Mouse (Mus musculus) v-Abl transformed pro-B cells (cell line): ENCODE data around the gene Myt1.

Source experiments
- in situ Hi-C, 2 experiments: fragments of 400-800 bp; cut with MboI; formaldehyde crosslinking; loops; one replicate each; pipeline ENCODE4 v1.15.1; 2025; ENCODE audit not compliant: unreplicated experiment in 2 of 2

Gene Myt1

DNA sequence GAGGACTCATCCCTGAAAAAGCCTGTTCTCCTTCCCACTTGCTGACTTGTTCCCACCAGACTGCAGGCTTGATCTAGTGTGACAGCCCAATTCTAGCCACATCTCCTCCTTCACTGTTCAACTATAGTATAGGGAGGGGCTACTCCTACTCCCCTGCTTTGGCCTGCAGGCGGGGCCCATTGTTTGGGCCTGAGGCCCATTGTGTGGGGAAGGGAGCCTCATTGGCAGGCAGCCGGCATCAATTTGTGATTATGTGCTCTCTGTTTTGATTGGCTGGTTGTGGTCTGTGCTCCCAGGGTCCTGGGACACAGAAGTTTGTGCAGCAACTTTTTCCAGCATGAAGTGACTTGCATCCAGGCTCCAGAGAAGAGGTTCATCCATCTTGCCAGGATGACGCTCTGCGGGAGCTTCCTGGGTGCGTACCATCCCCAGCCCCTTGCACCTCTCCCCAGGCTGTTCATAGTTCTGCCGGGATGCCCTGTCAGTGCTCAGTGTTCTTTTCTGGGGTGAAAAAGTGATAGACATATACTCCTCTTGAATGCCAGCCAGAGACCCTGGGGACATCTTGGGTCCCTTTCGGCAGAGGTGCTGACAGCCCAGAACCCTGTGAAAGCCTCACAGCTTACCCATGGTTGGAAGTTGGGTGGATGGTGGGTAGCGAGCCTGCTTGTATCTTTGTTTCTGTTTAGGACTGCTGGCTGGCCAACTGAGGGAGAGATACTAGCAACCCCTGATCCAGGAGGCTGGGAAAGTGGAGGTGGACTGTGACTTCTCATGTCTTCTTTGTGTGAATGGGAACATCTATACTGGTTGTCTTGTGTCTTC lies at the start of gene Myt1:
Myt1 (plus strand) TSS at position 327 of the 825 bp plus-strand sequence.
- in situ Hi-C loops: no loop called here

DNA sequence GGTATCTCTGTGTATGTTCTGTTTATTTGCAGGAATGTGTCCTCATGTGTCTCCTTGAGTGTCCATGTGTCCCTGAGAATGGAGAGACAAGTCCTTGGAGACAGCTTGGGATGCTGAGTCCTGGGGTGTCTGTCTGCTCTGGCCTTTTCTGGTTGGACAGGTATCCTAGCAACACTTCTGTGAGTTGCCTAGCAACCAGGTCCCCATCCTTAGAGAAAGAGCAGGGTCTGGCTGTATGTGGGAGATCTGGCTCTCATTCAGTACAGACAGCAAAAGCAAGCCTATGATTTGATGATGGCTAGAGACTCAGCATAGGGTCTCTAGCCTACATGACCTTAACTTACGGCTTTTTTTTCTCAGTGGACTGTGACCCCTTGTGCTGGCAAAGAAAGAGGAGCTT lies 49.4 kb upstream of the Myt1 start:
- in situ Hi-C loops: no loop called here

DNA sequence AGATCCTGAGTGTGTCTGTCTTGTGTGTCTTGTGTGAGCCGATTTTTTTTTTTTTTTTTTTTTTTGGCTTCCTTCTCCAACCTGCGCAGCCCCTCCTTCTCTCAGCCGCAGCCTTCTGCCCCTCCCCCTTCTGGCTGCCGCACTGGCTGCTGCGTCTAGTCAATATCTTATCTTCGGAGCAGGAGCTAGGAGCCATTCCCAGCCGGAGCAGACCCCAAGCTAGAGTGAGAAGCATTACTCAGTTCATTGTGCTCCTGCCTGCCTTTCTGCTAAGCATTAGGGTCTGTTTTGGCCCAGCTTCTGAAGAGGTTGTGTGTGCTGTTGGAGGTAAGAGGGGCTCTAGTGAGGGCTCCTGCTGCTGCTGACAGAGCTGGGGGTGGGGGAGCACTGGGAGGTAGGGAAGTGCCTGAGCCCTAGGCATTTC lies 48.2 kb upstream of the Myt1 start, which contains the start of gene Oprl1:
Oprl1 (plus strand) TSS at position 114 of the 424 bp plus-strand sequence.
- in situ Hi-C loops: no loop called here

DNA sequence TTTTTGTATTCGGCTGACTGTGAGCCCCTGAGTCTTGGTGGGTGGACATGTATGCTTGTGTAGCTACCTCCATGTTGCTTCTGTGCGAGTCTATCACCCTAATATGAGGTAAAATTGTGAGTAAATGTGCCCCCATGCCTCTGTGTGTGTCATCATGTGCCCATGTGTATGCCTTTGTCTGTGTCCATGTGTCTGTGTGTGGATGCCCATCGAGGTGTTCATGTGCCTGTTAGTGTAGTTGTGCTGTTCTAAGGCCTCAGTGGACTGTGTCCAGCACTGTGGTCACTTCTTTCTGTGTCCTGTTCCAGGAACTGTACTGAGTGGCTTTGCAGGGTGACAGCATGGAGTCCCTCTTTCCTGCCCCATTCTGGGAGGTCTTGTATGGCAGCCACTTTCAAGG lies 47.8 kb upstream of the Myt1 start:
- in situ Hi-C loops: no loop called here

DNA sequence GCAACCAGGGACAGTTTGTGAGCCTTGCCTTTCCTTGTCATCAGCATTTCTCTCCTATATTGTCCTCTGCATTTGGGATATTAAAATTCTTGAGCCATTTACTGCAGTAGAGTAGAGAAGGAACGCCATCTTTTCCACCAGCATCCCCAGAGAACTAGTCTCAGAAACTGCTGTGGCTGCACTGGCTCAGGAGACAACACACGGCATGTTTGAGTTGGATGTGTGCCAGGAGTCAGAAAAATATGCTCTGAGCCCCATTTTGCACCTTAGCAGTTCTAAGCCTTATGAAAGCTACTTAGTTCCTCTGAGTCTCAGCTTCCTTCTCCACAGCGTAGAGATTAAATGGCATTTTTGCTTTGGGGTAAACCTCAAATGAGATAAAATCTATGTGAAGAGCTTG lies 46.1 kb upstream of the Myt1 start:
- in situ Hi-C loops: no loop called here

DNA sequence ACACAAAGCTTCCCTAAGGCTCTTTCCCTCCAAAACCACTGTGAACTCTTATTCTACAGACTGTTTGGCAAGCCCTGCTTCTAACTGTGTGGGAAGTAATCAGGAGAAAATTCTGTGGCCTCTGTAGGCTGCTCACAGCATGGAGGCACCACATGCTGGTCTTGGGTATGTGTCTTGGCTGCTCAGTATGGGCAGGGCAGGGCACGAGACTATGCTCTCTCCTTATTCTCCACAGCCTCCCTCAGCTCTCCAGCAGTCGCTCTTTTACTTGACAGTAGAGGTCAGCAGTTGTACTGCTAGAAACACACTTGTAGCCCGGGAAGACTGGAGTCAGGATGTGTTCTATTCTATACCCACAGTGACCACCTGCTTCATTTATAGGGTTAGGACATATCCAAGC lies 43.1 kb upstream of the Myt1 start:
- in situ Hi-C loops: loop anchor here in 1 of 2 experiments (5.0 kb wide), 1 partner anchor 147 kb away; no protein-coding TSS in a partner anchor

DNA sequence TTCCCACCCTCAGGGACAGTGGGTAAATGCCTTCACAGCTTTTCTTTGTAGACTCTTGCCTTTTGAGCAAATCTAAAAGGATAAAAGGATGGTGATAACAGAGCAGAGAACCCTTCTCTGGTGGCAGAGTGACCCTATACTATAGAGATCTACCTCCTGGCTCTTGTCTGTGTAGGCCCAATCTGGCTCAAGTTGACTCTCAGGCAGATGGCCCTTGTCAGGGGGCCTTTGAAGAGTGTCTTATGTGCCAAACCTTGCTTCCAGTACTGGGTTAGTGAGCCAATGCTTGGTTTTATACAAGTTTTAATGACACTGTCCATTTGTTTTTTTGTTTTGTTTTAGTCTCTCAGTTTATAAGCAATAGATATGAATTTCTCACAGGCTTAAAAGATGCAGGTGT lies 41.9 kb upstream of the Myt1 start:
- in situ Hi-C loops: loop anchor here in 1 of 2 experiments (5.0 kb wide), 1 partner anchor 146 kb away; no protein-coding TSS in a partner anchor

DNA sequence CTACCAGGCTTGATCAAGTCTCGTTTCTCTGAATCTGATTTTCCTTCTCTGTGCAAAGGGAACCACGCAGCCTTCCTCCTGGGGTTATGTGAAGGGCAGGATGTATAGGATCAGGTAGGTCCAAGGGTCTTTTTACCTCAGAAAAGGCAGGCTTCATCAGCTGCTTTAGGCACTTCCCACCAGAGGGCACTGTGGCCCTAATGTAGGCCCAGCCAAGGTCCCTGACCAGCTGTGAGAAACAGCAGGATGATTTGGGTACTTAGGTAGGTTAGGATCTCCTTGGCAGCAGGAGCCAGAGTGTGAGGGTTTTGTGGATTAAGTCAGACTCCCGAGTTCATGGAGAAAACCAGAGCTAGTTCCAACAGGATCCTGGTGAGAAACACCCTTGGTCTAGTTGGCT lies 40.9 kb upstream of the Myt1 start:
- in situ Hi-C loops: loop anchor here in 1 of 2 experiments (5.0 kb wide), 1 partner anchor 145 kb away; no protein-coding TSS in a partner anchor

DNA sequence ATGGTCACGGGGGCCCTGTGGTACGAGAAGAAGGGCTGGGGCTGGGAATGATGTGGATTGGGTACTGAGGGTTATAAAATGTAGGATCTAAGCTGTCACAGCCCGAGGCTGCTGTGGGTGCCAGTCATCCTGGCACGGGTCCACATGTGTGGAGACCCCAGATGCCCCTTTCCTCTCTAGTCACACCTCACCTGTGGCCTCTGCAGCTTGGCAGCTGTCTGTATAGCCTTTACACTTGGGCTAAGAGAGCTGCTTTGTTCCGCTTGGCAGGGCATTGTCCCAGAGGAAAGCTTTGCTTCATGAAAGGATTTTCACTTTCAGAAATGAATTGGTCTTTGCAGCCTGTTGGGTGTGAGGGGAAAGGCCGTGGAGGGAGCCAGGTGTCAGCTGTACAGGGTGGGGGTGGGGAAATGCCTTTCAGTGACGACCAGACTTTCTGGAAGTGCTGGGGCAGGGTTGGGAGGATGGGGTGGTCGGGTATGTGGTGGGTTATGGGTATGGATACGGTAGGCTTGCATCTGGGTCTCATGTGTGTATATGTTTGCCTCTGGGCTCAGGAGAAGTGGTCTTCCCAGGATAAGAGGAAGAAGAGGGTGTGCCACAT lies 35.4 kb upstream of the Myt1 start:
- in situ Hi-C loops: no loop called here

DNA sequence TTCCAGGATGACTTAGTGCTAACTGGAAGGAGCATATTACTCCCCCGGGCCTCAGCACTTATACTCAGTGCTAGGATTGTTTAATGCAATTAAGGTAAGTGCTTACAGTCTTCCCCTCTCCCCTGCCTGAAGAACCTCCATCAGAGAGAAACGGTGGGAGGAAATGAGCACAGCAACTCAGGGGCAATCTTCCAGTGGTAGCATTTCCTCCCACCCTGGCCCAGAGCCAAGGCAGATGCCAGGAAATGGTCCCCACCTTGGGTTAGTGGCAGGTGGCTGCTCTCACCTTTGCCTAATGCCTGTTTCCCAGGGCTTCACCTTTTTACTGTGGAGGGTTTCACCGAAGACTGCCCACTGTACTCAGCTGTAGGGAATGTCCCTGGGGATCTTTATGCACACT lies 33.1 kb upstream of the Myt1 start:
- in situ Hi-C loops: no loop called here

DNA sequence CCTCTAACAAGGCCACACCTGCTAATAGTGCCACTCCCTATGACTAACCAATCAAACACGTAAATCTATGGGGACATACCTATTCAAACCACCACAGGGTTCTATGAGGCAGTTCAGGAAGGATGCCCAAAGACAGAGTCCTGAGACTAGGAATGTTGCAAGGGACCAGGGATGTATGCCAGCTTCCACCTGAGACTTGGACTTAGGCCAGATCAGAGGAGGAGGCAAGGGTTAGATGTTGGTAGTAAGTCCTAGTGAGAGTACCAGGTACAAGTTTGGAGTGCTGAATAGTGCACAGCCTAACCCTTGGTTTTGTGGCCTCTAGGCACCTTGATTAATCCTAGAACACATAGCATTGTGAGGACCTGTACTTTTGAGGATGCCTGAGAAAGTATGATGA lies 10.5 kb upstream of the Myt1 start:
- in situ Hi-C loops: no loop called here

DNA sequence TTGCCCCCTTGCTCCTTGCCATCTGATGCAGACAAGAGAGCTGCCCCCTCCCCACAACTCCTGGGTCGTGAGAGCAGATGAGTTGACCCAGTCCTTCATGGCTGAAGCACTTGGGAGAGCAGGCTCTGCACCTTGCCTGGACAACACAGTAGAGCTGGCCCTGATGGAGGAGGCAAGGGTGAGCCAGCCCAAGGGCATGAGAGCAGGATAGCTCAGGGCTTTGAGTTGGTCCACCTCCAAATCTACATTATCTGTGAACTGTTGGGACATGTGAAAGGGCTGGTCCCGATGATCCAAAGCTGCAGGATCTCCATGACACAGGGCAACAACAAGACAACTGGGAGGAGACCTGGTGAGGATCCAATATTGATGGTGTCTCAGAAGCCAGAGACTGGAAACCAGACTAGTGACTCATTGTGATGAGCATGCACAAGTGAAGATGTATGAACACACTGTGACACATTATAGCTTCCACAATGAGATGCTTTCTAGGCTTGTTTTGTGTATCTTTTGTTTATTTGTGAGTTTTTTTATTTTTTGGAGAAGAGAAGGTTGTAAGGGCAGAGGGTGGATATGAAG lies 4.9 kb upstream of the Myt1 start:
- in situ Hi-C loops: no loop called here

DNA sequence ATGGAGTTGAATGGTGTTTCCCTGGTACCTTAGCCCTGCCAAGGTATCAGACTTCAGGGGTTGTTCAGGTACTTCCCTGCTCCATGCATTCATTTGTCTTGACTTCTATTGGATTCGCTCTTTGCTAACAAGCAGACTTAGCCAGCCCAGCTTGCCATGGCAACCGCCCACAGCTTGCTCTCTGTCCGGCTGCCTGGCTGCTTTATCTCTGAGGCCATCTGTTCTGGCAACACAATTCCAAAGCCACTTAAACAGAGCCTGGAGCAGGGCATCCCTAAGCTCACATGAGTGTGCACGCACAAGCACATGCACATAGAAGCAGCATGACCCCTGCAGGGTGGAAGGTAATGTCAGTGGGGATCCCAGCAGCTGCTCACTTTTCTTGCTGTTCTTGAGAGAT lies 4.1 kb upstream of the Myt1 start:
- in situ Hi-C loops: no loop called here

DNA sequence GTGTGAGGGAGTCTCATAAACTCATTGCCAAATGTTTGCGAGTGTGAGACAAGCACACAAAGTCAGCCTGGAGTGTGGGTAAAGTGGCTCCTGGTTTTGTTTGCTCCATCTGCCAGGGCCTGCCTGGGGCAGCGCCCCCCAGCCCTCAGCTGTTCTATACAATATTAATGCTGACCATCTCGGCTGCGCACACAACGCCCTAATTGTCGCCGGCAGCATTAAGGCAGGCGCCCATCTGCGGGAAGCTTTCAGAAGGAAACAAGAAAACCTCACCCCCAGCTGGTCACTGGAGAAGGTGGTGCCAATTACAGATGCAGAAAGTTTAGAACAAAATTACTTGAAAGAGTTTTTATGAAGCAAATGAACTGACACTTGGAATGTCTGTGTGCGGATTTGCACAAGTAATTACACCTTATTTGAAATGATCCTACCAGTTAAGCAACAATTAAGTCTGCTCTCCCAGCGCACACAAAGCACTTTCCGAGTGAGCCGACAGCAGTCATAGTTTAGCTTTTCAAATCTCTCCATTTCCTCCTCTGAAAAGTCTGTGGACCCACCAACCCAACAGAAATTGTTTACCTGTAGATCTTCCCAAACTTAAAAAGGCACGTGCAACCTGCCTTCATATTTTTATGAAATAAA lies 875 bp downstream of the Myt1 start:
- in situ Hi-C loops: no loop called here

DNA sequence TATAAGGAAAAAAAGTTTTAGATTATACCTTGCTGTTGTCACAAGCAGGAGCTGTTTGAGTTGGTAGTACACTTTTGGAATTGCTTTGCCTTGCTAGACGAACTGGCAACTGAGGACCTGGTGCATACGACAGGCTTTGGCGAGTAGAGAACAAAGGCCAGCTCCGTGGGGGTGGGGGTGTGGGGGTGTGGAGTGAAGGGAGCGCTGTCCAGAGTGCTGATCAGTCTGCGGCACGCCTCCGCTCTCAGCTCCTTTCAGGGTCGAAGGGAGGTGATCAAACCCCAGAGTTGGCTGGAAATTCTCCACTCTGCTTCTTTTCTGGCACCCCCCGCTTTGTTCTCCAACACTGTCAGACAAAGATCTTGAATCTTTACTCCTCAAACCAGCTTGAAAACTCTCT lies 1.5 kb downstream of the Myt1 start:
- in situ Hi-C loops: no loop called here

DNA sequence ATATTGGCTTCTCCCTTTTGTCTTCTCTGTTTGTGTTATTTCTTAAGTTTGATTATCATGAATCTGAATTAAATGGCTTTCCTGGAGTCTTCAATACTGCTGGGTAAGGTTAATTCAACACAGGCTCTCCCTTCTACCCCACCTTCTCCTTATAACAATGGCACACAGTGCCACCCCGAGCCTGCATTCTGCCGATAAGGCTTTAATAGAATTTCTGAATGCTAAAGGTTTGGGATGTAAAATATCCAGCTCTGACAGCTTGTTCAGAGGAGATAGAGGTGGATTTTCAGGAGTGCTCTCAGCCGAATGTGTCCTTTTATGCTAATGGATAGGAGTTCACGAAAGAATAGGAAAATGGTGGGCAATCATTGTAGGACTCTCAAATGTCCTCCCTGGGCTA lies 2.1 kb downstream of the Myt1 start:
- in situ Hi-C loops: no loop called here

DNA sequence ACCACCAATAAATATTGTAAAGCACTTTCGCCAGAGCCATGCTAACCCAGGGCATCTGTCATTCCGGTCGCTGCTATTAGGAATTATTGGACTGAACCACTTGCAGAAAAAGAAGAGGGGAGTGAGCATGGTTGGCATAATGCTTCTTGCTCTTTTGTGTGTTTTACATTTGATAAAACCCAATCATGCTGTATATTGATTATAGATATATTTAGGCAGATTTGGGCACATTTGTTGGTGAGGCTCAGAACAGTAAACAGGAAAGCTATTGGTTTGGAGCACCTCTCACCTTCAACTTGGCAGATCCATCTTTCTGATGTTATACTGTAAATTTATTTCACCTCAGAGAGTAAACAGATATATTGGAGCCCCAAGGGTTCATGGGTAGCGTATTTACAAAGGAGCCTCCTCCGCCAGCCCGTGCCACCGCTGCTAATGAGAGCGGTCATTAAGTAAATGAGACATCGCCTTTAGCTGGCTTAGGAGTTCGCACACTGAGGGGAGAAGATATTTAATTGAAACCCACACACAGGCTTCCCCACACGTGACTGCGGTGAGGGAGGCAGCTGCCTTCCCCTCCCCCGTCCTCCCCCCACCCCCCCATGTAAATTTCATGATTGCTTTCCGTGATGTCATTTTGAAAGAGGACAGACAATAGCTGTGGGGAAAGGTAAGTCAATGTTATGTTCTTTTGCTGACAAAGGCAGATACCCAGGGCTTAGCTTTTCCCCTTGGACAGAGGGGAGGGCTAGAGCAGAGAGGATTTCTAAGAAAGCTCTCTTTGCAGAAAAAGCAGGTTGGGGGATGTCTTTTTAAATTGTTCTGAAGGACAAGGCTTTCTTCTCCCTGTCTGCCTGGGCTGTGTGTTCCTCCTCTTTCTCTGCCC lies 3.8 kb downstream of the Myt1 start:
- in situ Hi-C loops: no loop called here

DNA sequence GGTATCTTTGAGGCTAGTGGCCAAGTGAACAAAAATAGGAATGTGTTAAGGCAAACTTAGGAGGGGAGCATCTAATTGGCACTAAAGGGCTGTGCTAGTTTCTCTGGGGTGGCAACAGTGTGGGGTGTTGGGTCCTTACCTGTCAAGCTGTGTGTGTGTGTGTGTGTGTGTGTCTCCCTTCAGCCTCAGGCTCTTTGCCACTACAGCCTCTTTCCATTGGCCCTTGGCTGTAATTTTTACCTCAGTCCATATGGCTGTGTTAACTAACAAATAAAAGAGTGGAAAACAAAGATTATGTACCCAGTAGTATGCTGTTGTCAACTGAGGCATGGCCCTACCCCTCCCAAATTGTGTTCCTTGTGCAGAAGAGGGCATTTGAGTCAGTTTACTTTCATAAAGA lies 5.3 kb downstream of the Myt1 start:
- in situ Hi-C loops: no loop called here

DNA sequence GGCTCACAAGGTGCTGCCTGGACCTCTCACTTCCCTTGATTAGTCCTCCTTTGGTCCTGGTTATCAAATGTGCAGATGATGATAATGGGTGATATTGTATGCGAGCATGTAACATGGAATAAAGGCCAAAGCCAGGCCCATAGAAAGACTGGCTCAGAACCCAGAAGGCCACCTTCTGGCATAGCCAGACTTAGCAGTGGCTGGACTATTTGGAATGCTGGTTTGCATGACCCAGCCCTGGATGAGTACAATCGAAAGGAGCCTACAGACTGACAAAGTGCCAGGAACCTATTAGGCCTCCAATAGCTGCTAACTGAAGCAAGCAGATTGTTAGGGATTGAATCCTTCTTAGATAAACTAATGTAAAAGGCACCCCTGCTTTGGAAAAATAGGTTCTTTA lies 6.3 kb downstream of the Myt1 start:
- in situ Hi-C loops: no loop called here

DNA sequence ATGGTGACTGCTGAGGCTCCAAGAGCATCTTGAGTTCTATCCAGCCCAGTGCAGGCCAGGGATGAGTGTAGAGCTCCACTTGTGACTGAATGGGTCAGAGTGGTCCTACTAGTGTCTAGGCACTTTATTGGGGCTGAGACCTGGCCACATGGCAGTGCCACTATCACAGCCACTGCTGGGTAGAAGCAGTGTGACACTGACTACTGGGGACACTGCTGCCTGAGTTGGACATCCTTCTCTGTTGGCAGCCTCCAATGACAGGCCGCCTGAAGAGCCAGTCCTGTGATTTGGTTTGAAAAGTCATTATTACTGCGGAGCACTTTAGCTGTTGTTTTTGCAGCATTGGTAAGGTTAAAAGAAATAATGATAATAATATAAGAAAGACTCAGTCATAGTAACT lies 10.1 kb downstream of the Myt1 start:
- in situ Hi-C loops: no loop called here
